Mouse (Mus musculus) MEL (cell line): ENCODE measurements at regions not wholly inside any gene's neighbourhood (a gene's known extent, or its start where the extent isn't known, plus 50 kb on each side); places are given as distances from the start of the nearest gene placed in this dataset.

ENCODE experiments used
- CHD1 ChIP-seq: IDR thresholded peaks from 2 replicates; pipeline ENCODE4 v1.6.1; 2012; ENCODE audit warnings: low read depth, mild to moderate bottlenecking, inconsistent platforms, low read length, improper control_type of control experiment
- CTCF ChIP-seq, 3 experiments: IDR thresholded peaks in 2 of 3; conservative IDR thresholded peaks in 1 of 3; 2 replicates each; pipeline ENCODE4 v1.5.1; 2011 to 2012; ENCODE audit warnings: low read length in 3 of 3, low read depth in 2 of 3, mild to moderate bottlenecking in 2 of 3, improper control_type of control experiment in 1 of 3, inconsistent platforms in 1 of 3, mixed read lengths in 1 of 3, moderate library complexity in 1 of 3; ENCODE audit not compliant: control insufficient read depth in 1 of 3, insufficient read depth in 1 of 3, poor library complexity in 1 of 3, severe bottlenecking in 1 of 3
- EP300 ChIP-seq, 2 experiments: IDR thresholded peaks; 2 replicates each; pipeline ENCODE4 v1.6.1; 2011; ENCODE audit warnings: improper control_type of control experiment in 2 of 2, low read length in 2 of 2, low read depth in 1 of 2, mild to moderate bottlenecking in 1 of 2

DNA sequence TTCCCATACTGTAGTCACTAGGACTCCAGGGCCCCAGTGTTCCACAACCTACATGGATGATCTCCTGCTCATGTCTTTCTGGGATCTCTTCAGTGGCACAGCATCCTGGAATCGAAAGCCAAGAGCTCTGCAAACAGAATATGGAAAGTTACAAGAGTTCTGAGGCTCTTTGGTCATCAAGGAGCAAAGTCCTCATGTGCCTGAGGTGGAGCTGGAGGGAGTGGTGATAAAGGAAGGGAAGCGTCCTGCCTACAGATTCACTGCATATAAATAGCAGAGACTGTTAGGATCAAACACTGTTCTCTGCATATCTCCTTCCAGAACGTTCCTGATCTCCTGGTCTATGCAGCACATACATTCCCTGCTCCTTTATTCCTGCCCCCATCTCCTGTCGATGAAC is 170.4 kb upstream of the Egln3 start:
- no peak for TF ChIP-seq CTCF (IDR thresholded peaks at IDR 0.05 in 2 of 3, conservative IDR thresholded peaks at IDR 0.05 in 1 of 3; ENCODE audit: control insufficient read depth in 1 of 3, insufficient read depth in 1 of 3, low read depth in 2 of 3, low read length in 3 of 3, poor library complexity in 1 of 3, severe bottlenecking in 1 of 3)
- no peak for TF ChIP-seq EP300 (IDR thresholded peaks at IDR 0.05; ENCODE audit: low read depth in 1 of 2, low read length in 2 of 2)
- no peak for TF ChIP-seq CHD1
